Mouse (Mus musculus): ENCODE data around the gene Pqbp1.
A peak's percentile ranks its signal among the peaks of the same experiment; 100 is the strongest.
"Not testable (repeated sequence)": the region's sequence is repeated elsewhere in the genome, so short reads cannot be mapped to it uniquely, and the experiment has no call there.

Pqbp1 gene

GRCm38 (mm10) chrX:7898880-7899874 lies at the start of gene Pqbp1, which contains the start of gene Timm17b:
Gene Pqbp1 (minus strand): TSS chrX:7899269.
Gene Timm17b (plus strand): TSS chrX:7899357.
- peak; percentile 91 to 93 for DNase-seq

DNA sequence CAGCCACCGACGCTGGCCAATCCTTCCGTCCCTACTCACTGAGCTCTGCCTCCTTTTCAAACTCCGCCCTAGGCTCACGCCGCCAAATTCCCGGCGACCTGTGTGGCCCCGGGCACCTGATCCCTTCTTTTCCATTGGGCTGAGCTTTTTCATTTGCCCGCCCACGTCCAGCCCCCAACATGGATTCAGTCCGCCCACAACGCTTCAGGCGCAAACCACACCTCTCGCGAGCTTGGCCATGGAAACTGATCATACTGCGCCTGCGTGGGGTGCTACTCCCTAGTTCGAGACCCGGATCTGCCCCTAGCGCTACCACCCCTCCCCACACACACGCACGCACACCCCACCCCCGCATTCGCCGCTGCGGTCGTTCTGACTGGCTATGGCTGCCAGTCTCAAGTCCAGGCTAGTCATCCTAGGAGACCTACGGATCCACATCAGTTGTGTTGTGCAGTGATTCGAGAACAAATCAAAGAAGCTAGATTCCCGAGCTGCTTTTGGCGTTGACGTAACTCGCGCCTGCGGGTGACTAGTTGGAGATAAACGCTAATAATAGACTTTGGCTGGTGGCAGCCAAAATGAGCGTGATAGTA lies 48.9 kb upstream of the Pqbp1 start:
- DNase-seq, result peak; percentile 95 to 97

GRCm38 (mm10) chrX:7947108-7947899 lies 48.2 kb upstream of the Pqbp1 start, which contains the start of gene Hdac6:
Gene Hdac6 (minus strand): TSS chrX:7947889.
- DNase-seq, result peak; percentile 19 to 30

- DNase-seq, result peak; percentile 21 to 48
Observed at GRCm38 (mm10) chrX:7945618-7946017, 46.5 kb upstream of the Pqbp1 start.

DNA sequence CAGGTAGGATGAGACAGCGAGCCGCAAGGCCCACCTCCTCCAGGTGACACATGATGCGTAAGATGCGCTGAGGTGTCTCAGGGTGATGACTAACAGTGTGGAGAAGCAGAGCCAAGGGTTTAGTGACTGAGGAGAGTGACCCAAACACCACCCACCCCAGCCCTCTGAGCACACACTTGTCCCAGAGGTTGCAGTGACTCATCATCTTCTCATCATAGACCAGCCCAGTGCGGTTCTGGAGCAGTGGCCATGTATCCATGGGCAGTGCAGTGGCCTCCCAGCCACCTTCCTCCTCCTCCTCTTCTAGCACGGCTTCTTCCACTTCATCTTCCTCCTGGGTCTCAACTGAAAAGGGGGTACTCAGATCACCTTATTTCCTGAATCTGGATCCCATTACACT lies 38.6 kb upstream of the Pqbp1 start:
- no peak for DNase-seq

- no peak for DNase-seq
Observed at GRCm38 (mm10) chrX:7936874-7937273, 37.8 kb upstream of the Pqbp1 start.

- DNase-seq, result no peak
Observed at GRCm38 (mm10) chrX:7928270-7928790, 29.3 kb upstream of the Pqbp1 start, which contains the start of gene Eras. Gene Eras (minus strand): TSS chrX:7928607.

DNA sequence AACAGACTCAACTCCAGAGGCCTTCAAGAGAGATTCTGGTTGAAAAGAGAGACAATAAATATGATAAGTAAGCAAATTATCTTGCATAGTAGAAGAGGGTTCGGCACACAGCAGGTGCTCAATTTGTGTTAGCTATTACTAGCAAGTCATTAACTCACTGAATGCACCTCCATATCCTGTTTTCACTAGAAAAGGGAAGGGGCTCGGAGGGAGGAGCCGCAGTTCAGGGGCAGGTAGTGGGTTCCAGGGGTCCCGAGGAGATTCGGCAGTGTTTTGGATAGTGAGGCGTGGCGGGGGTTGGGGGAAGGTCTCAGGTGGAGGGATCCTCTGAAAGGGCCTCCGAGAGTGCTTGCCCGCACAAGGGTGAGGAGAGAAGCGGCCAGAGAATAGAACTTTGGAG lies 28.0 kb upstream of the Pqbp1 start:
- no peak for DNase-seq

GRCm38 (mm10) chrX:7926266-7926665 lies 27.2 kb upstream of the Pqbp1 start:
- no peak for DNase-seq

DNA sequence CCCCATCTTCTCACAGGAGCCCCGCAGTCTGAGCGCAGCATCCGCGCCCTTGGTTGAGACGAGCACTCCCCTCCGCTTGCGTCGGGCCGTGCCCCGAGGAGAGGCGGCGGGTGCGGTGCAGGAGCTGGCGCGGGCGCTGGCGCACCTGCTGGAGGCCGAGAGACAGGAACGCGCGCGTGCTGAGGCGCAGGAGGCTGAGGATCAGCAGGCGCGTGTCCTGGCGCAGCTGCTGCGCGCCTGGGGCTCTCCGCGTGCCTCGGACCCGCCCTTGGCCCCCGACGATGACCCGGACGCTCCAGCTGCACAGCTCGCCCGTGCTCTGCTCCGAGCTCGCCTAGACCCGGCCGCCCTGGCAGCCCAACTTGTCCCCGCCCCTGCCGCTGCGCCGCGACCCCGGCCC lies 23.0 kb upstream of the Pqbp1 start:
- no peak for DNase-seq

- DNase-seq, result no peak
Observed at GRCm38 (mm10) chrX:7919601-7920383, 20.7 kb upstream of the Pqbp1 start, which contains the start of gene Pcsk1n. Gene Pcsk1n (plus strand): TSS chrX:7919822.

GRCm38 (mm10) chrX:7917960-7918359 lies 18.9 kb upstream of the Pqbp1 start:
- not testable (repeated sequence) for DNase-seq

DNA sequence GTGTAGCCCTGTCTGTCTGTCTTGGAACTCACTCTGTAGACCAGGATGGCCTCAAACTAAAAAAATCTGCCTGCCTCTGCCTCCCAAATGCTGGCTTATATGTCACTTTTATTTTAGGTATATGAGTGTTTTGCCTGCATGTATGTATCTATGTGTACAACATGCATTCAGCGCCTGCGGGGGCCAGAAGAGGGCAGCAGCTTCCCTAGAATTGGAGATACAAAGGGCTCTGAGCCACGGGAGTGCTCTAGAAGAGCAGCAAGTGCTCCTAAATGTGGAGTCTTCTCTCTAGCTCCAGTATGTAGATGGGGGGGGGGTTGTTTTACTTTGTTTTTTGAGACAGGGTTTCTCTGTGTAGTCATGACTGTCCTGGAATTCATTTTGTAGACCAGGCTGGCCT lies 16.6 kb upstream of the Pqbp1 start:
- peak; percentile 32 to 40 for DNase-seq

DNA sequence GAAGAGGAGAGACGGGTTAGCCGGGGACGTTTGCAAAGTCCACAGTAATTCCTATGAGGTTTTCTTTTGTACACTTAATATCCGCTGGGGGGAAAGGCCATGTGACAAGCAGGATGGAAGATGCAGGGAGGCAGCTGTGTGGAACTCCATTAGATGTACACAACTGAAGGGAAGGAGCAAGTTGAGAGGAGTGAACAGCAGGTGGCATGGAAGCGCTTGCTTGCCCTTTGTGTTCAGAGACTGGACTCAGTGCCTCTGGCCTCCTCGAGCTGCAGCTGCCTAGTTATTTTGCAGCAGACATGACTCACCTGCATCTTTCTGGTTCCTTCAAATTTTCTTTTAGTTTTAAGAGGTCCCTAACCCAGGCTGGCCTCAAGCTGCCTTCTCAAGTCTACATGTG lies 11.4 kb upstream of the Pqbp1 start:
- DNase-seq, result no peak

DNA sequence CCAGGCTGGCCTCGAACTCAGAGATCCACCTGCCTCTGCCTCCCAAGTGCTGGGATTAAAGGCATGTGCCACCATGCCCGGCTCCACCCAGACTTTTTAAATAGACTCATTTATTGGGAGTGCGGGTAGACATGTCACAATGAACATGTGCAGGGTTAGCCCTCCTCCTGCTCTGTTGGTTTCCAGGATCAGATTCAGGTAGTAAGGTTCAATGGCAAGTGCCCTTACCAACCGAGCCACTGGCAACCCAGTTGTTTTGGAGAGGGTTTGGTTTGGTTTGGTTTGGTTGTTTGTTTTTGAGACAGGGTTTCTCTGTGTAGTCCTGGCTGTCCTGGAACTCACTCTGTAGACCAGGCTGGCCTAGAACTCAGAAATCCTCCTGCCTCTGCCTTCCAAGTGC lies 10.2 kb upstream of the Pqbp1 start, which contains the start of gene Gm10490:
Gene Gm10490, plus strand, starts transcription at position 301 of the 400 bp plus-strand sequence.
- DNase-seq, result not testable (repeated sequence)

DNA sequence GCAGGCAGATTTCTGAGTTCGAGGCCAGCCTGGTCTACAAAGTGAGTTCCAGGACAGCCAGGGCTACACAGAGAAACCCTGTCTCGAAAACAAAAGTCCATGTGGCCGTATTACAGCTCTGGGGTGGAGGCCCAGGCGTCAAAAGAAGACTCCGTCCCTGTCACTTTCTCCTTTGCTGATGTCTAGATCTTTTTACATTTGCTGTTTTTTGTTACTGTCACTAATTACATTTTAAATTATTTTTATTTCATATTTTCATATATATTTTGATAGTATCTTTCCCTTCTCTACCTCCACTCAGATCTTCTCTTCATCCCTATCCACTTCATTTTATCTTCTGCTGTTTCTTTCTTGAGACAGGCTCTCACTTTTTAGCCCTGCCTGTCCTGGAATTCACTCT lies 8.7 kb upstream of the Pqbp1 start, which contains the start of gene Gm10491:
Gene Gm10491, minus strand, starts transcription at position 101 of the 400 bp plus-strand sequence.
- no peak for DNase-seq

GRCm38 (mm10) chrX:7904441-7904840 lies 5.4 kb upstream of the Pqbp1 start:
- no peak for DNase-seq

GRCm38 (mm10) chrX:7898211-7898610 lies 858 bp downstream of the Pqbp1 start:
- DNase-seq, result no peak

- DNase-seq, result peak; percentile 90 to 95
Observed at GRCm38 (mm10) chrX:7883841-7884567, 15.1 kb downstream of the Pqbp1 start, which contains the start of gene Slc35a2. Gene Slc35a2 (plus strand): TSS chrX:7884028.

- peak; percentile 57 to 71 for DNase-seq
Observed at GRCm38 (mm10) chrX:7879819-7880218, 19.2 kb downstream of the Pqbp1 start.

GRCm38 (mm10) chrX:7878495-7878894 lies 20.6 kb downstream of the Pqbp1 start:
- peak; percentile 4 to 20 for DNase-seq

All from kidney, adult 8-10 months (tissue).